Mouse (Mus musculus): ENCODE data around the gene AU040320. TPM values are rescaled to one million over a fixed set of nuclear protein-coding genes. Genes with fewer than 3 reads are reported as not detected.

The AU040320 gene
- polyA plus RNA-seq, 1 experiment from 2014 or later, result 32.9 TPM

DNA sequence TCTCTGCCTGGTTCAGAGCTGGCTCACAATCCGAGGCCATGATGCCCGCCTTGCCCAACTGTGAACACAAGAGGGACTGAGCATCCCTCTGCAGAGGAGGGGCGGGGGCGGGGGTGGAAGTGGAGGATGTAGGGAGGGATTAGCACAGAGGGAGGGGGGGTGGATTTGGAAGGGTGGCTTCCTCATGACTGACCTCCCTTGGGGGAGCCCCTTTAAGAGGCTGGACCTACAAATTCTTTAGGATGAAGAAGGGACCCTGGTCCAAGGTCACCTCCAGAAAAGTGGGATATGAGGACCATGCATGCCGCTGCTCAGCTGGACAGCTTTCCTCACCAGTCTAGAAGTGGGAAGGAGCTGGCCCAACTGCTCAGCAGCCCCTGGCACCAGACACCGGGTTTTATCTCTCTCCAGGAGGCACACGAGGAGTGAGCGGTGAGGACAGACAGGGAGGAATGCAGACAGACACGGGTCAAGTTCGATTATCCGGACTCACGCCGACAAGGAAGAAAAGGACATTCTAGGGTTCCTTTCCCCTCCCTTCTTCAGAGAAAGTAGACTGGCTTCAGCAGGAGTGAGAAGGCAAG lies 1.2 kb upstream of the AU040320 start:
- peaks cover 31% of the 10 kb centered on the region for H3K36me3 ChIP-seq (replicated peaks)
- ATAC-seq (ENCODE audit: low FRiP score), result no peak
- H3K4me2 ChIP-seq, result peak overlapping the region; percentile 99
- WGBS, result 3% methylated on average over 13 of the region's 13 CpGs
- H3K27me3 ChIP-seq, result no peaks in the 10 kb centered on the region
- peak overlapping the region; percentile 76 for H3K4me3 ChIP-seq (replicated peaks)
- no peaks in the 10 kb centered on the region for H3K9me3 ChIP-seq
- 0 out of 2 replicates have a peak overlapping the region, but pooled peaks have one; percentile 56 for H3K27ac ChIP-seq
- H3K4me1 ChIP-seq, result peaks cover 54% of the 10 kb centered on the region
- peak overlapping the region; percentile 91 for H3K9ac ChIP-seq

DNA sequence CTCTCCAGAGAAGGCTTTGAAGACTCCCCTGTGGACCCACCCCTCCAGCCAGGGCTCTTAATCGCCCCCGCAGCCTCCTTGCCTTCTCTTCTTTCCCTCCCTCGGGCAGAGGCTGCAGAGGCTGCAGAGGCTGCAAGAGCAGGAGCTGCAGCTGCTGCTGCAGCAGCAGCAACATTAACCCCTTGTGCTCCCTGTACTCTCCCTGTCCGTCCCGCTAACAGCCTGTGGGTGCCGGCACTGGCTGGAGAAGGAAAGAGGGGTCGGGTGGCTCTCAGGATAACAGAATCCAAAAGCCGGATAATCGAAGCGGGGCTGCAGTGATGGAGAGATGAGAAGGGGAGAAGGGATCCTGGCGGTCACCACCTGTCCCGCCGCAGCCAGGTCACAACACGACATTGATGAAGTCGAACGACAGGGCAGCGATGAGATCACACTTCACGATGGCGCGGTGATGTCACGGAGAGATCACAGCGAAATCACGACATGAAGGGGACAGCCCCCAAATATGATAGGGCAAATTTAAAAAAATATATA lies 669 bp upstream of the AU040320 start:
- H3K36me3 ChIP-seq (replicated peaks), result peaks cover 31% of the 10 kb centered on the region
- peak overlapping the region; percentile 99 for H3K4me2 ChIP-seq
- H3K9ac ChIP-seq, result peak overlapping the region; percentile 91
- peaks cover 54% of the 10 kb centered on the region for H3K4me1 ChIP-seq
- ATAC-seq (ENCODE audit: low FRiP score), result peak; percentile 1
- H3K27me3 ChIP-seq, result no peaks in the 10 kb centered on the region
- H3K27ac ChIP-seq, result peak overlapping the region; percentile 97
- WGBS, result under 1% methylated on average over 23 of the region's 23 CpGs
- H3K9me3 ChIP-seq, result no peaks in the 10 kb centered on the region
- H3K4me3 ChIP-seq (replicated peaks), result peak overlapping the region; percentile 76

DNA sequence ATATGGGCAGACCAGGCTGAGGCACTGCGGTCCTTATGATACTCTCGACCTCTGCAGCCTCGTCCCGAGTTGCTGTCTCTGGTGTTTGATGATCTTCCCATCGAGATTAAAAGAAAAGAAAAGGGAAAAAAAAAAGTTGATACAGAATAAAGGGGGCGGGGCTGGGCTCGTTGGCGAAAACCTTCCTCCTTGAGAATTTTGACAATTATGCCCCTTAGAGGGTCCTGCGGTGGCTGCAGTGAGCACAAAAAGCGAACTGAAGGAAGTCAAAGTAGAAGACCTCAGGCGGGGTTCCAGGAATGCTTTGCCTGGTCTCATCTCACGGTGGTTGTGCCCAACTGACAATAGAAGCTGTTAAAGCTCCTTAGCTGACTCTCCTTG lies 877 bp downstream of the AU040320 start:
- ATAC-seq (ENCODE audit: low FRiP score), result no peak; the same call in 1 of the 2 replicates
- H3K36me3 ChIP-seq (replicated peaks), result peaks cover 29% of the 10 kb centered on the region
- H3K4me1 ChIP-seq, result peaks cover 46% of the 10 kb centered on the region
- H3K27me3 ChIP-seq, result no peaks in the 10 kb centered on the region
- H3K27ac ChIP-seq, result peak overlapping the region; percentile 97
- no peaks in the 10 kb centered on the region for H3K9me3 ChIP-seq
- WGBS, result under 1% methylated on average over 12 of the region's 12 CpGs
- H3K9ac ChIP-seq, result peak overlapping the region; percentile 91
- H3K4me2 ChIP-seq, result peak overlapping the region; percentile 99
- peak overlapping the region; percentile 76 for H3K4me3 ChIP-seq (replicated peaks)

DNA sequence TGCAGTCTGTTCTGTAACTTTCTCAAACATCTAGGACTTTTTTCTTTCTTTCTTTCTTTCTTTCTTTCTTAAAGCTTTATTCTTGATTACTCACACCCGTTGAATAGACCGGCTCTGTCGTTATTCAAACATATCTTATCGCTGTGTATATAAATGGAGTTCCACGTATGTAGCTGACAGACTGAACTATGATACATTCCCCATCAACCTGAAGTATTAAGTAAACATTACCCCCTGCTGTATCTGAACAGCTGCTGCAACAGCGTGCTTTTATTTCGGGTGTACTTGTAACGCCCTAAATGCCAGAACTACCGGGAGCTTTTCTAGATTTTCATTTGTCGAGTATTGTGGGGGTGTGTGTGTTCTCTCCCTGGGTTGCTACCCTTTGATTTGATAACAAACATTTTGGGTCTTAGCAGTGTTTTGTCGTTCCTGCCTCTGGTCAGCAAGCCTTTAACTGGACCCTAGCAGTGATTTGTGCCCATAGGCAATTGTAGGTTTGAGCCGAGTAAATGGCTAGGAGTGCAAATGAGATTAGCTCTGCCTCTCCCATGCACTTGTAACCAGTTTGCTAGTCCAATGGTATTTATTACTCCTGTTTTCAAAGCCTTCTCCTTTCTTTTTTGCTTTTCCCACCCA lies 1.5 kb downstream of the AU040320 start:
- Histone ChIP-seq H3K27me3 (no peaks in the 10 kb centered on the region), H3K36me3 (replicated peaks) (peaks cover 28% of the 10 kb centered on the region), H3K4me1 (peaks cover 40% of the 10 kb centered on the region), H3K4me2 (peak overlapping the region; percentile 99), H3K4me3 (replicated peaks) (peak overlapping the region; percentile 76), H3K27ac (no peak overlapping the region), H3K9me3 (no peaks in the 10 kb centered on the region), H3K9ac (no peak overlapping the region; the same call in 1 of the 2 replicates)
- WGBS, result 53% methylated on average over 12 of the region's 12 CpGs
- no peak for ATAC-seq (ENCODE audit: low FRiP score)

DNA sequence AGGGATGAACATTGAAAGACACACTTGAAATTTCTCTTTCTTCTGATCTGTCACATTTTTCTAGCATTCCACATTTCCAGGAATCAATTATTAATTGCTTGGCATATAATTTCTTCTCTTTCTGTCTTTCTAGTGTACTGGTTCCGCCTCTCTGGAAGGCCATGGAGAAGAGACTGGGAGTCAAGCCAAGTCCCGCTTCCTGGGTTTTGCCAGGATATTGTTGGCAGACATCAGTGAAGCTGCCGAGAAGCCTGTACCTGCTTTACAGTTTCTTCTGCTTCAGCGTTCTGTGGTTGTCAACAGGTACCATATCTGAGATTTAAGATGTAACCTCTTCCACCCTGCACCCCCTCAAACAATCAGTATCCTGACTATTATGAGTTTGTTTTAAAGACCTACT lies 3.4 kb downstream of the AU040320 start:
- WGBS, result 94% methylated on average over 4 of the region's 4 CpGs
- H3K27ac ChIP-seq, result no peak overlapping the region
- no peaks in the 10 kb centered on the region for H3K27me3 ChIP-seq
- H3K36me3 ChIP-seq (replicated peaks), result peaks cover 33% of the 10 kb centered on the region
- no peak overlapping the region for H3K9ac ChIP-seq
- no peaks in the 10 kb centered on the region for H3K9me3 ChIP-seq
- ATAC-seq (ENCODE audit: low FRiP score), result no peak
- peaks cover 21% of the 10 kb centered on the region for H3K4me1 ChIP-seq
- no peak overlapping the region for H3K4me3 ChIP-seq (replicated peaks)
- no peak overlapping the region for H3K4me2 ChIP-seq

DNA sequence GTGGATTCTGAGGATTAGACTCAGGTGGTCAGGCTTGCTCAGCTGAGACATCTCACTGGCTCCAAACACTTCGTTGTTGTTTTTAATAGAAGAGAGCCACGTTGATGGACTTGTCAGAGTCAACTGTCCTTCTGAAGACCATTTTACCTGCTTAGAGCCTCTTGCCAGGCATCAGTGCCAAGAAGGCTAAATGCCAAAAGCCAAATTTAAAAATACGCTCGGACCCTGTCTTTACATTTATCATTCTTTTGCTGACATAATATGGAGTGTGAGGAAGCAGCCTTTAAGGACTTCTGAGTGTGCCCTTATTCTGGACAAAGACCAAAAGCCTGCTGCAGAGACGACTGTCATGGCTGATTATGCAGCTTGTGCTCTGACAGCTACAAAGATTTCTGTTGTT lies 5.0 kb downstream of the AU040320 start:
- no peak overlapping the region for H3K27ac ChIP-seq
- no peaks in the 10 kb centered on the region for H3K9me3 ChIP-seq
- peaks cover 21% of the 10 kb centered on the region for H3K4me1 ChIP-seq
- H3K27me3 ChIP-seq, result peaks cover under 1% of the 10 kb centered on the region; the same call in 1 of the 2 replicates
- peaks cover 33% of the 10 kb centered on the region for H3K36me3 ChIP-seq (replicated peaks)
- WGBS, result 80% methylated on average over 5 of the region's 5 CpGs
- no peak overlapping the region for H3K4me3 ChIP-seq (replicated peaks)
- no peak for ATAC-seq (ENCODE audit: low FRiP score)
- H3K9ac ChIP-seq, result no peak overlapping the region
- no peak overlapping the region for H3K4me2 ChIP-seq

DNA sequence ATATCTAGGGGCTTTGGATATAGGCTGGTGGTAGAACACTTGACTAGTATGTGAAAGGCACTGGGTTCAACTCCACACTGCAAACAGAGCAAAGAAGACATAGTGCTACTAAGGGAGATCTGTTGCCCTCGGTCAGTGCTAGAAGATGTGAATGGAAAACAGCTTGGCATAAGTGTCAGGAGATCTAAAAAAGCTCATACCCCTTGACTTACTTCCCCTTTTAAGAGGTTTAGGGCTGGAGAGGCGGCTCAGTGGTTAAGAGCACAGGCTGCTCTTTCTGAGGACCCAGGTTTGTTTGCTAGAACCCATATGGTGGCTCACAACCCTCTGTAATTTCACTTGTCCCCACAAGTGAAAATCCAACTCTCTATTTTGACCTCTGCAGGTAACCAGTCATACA lies 6.1 kb downstream of the AU040320 start:
- H3K27ac ChIP-seq, result no peak overlapping the region
- 92% methylated on average over 2 of the region's 2 CpGs for WGBS

DNA sequence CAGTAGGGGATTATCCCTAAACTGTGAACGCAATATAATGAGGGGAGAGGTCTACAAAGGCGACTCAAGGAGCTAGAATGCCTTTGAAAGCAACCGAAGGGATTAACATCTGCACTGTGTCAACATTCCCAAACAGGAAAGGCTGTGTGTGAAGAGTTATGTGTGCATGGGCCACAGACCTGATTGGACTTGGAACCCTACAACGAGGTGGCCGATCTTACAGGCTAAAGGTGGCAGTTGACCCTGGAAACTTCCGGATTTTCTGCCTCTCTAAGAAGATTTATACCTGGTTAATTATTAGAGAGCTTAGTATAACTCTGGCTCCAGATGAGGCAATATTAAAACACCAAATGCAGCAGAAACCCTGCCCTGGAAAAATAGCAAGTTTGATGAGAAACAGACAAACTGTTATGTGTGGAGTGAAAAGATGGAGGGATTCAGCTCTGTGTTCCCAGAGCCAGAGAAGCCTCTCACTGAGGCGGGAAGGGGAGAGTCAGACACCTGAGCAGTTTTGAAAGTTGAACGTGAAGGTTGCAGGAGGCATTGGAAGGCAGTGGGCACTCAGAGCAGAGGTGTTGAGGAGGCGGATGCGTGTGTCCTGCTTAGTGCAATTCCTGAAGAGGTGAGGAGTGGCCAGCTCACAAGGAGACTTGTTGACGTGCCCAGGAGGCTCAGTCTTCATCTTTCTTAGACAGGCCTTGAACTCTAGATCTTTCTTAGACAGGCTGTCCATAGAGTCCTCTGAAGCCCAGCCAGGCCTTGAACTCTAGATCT lies 9.4 kb downstream of the AU040320 start:
- peaks cover 3% of the 10 kb centered on the region; the same call in 1 of the 2 replicates for H3K27me3 ChIP-seq
- H3K4me3 ChIP-seq (replicated peaks), result no peak overlapping the region
- H3K36me3 ChIP-seq (replicated peaks), result peaks cover 29% of the 10 kb centered on the region
- peaks cover 9% of the 10 kb centered on the region; the same call in 1 of the 2 replicates for H3K4me1 ChIP-seq
- H3K9me3 ChIP-seq, result no peaks in the 10 kb centered on the region
- no peak overlapping the region for H3K27ac ChIP-seq
- ATAC-seq (ENCODE audit: low FRiP score), result no peak
- H3K9ac ChIP-seq, result no peak overlapping the region
- H3K4me2 ChIP-seq, result no peak overlapping the region
- whole genome bisulfite sequencing, result 47% methylated on average over 11 of the region's 11 CpGs

More for the DNA sequence above, 6.1 kb downstream of the AU040320 start:
- no peak overlapping the region for H3K9ac ChIP-seq
- no peak overlapping the region for H3K4me2 ChIP-seq
- ATAC-seq (ENCODE audit: low FRiP score), result no peak
- H3K36me3 ChIP-seq (replicated peaks), result peaks cover 36% of the 10 kb centered on the region
- peaks cover 3% of the 10 kb centered on the region; the same call in 1 of the 2 replicates for H3K27me3 ChIP-seq
- no peaks in the 10 kb centered on the region for H3K9me3 ChIP-seq
- peaks cover 18% of the 10 kb centered on the region for H3K4me1 ChIP-seq
- no peak overlapping the region for H3K4me3 ChIP-seq (replicated peaks)

DNA sequence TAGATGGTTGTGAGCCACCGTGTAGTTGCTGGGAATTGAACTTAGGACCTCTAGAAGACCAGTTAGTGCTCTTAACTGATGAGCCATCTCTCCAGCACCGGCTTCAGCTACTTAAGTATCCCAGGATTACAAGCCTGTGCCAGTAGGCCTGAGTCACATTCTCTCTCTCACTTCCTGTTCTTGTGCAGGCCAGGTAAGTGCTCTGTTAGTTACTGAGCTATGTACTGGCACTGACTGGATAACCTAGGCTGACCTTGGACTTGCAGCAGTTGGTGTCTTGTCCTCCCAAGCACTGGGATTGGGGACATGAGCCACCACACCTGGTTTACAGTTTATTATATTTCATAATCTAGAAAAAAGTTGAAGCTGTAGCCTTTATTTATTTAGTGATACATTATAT lies 10.1 kb downstream of the AU040320 start:
- WGBS, result 100% methylated on average over 2 of the region's 2 CpGs
- peaks cover 3% of the 10 kb centered on the region; the same call in 1 of the 2 replicates for H3K27me3 ChIP-seq
- no peak overlapping the region for H3K9ac ChIP-seq
- H3K4me3 ChIP-seq (replicated peaks), result no peak overlapping the region
- H3K4me1 ChIP-seq, result peaks cover 9% of the 10 kb centered on the region; the same call in 1 of the 2 replicates
- H3K4me2 ChIP-seq, result no peak overlapping the region
- H3K27ac ChIP-seq, result no peak overlapping the region
- H3K9me3 ChIP-seq, result no peaks in the 10 kb centered on the region
- H3K36me3 ChIP-seq (replicated peaks), result peaks cover 22% of the 10 kb centered on the region
- no peak for ATAC-seq (ENCODE audit: low FRiP score)

DNA sequence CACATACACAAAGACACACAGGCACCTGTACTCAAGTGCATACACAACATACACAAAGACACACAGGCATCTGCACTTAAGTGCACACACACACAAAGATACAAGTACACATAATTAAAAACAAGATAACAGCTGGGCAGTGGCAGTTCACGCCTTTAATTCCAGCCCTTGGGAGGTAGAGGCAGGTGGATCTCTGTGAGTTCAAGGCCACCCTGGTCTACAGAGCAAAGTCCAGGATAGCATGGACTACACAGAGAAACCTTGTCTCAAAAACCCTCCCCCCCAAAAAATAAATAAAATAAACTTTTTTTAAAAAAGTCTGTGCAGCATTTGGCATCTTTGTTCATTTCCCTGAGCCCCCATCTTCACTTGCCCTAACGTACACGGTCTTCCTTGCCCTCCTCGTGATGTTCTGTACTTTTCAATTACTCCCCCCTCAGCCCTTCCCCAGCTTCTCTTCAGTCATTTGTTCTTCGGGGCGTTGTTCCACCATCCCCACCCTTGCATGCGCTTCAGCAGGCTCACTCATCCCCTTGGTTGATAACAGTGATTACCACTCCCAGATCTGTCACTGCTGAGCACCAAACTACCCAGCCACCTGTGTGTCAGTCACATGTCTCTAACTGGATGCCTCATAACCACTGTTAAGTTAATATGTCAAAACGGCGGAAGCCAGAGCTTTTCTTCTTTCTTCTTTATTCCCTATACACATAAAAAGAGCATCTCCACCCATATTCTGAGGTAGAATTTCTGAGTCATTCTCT lies 16.6 kb downstream of the AU040320 start:
- no peak for ATAC-seq (ENCODE audit: low FRiP score)
- H3K4me1 ChIP-seq, result no peaks in the 10 kb centered on the region
- no peak overlapping the region for H3K27ac ChIP-seq
- H3K4me2 ChIP-seq, result no peak overlapping the region
- no peak overlapping the region for H3K9ac ChIP-seq
- WGBS, result 90% methylated on average over 9 of the region's 9 CpGs
- H3K36me3 ChIP-seq (replicated peaks), result no peaks in the 10 kb centered on the region; the same call in 1 of the 2 replicates
- no peaks in the 10 kb centered on the region for H3K9me3 ChIP-seq
- no peaks in the 10 kb centered on the region for H3K27me3 ChIP-seq
- H3K4me3 ChIP-seq (replicated peaks), result no peak overlapping the region

DNA sequence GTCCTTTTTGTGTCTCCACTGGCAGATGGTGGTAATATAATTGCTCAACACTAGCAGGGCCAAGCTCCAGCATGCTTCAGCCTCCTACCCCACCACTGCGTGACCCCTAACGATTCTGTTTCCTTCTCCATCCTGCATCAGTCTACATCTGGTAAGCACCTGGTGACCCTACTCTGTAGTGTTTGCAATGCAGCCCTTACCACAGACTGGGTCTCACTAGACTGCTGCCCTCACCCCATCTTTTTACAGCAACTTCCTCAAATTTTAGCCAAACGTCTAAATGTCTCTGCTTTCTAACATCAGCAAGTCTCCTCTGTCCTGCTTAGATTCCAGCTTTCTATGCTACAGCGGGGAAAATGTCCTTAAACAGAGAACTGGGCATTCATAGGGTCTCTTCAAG lies 17.5 kb downstream of the AU040320 start:
- Histone ChIP-seq H3K36me3 (replicated peaks) (no peaks in the 10 kb centered on the region; the same call in 1 of the 2 replicates), H3K4me2 (no peak overlapping the region), H3K9me3 (no peaks in the 10 kb centered on the region), H3K27ac (no peak overlapping the region), H3K27me3 (no peaks in the 10 kb centered on the region), H3K4me3 (replicated peaks) (no peak overlapping the region), H3K4me1 (no peaks in the 10 kb centered on the region), H3K9ac (no peak overlapping the region)
- 88% methylated on average over 4 of the region's 4 CpGs for WGBS
- ATAC-seq (ENCODE audit: low FRiP score), result no peak

Measured in forebrain, embryonic 12.5 days (tissue).